Mouse (Mus musculus): Measurements from ENCODE around the gene Aqp3. TPM values are rescaled to one million over a fixed set of nuclear protein-coding genes. Genes with fewer than 3 reads are reported as not detected.

Gene Aqp3
- polyA plus RNA-seq, 1 experiment = 601 TPM

DNA sequence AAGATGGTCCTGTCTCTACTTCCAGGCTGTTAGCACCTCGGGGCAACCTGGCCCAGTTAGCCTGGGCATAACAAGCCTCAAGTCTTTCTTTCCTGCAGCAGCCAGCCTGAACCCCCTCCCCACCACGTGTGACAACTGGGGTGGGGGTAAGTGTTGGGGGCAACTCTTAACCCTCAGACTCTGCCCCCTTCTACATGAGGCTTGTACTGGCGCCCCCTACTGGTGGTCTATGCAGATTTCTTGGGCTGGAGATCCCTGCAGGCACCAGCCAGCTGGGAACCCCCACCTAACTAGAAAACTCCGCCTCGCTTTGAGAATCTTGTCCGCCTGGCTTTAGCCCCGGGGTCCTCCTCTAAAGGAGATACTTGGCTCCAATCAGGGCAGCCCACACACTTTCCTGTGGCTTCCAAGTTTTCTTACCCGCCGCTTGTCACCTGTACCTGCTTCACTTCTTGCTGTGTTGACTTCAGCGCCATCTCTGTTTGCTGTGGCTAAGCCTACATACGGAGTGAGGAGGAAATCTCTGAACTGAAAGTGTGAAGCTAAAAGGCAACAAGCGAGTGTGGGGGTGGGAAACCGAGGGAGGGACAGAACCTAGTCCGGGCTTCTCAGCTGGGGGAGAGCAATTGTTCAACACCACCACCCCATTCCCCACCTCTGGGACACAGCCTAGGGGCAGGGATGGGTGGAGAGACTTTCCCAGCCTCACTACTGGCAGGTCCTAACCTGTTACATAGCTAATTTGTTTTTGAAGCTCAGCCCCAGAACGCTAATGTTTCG is 33.9 kb downstream of the Aqp3 start:
- DNase-seq (ENCODE audit: low spot score) = peak; percentile 49

DNA sequence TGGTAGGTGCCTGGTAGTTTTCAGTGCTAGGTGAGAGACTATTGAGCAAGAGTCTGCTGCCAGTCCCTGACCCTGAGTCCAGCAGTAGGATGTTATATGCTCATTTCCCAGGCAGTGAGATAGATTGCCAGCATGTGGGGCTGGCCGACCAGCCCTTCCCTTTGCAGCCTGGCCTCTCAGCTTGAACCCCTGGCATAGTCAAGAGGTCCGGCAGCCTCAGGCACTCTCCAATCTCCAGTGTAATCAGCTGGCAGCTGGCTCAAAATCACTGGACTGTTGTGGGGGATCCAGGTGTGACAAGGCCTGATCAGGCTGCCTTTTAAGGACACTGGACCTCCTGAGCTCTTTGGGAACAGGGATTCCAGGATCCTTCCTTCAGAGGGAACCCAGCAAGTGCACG is 34.6 kb downstream of the Aqp3 start:
- no peak for DNase-seq (ENCODE audit: low spot score)

DNA sequence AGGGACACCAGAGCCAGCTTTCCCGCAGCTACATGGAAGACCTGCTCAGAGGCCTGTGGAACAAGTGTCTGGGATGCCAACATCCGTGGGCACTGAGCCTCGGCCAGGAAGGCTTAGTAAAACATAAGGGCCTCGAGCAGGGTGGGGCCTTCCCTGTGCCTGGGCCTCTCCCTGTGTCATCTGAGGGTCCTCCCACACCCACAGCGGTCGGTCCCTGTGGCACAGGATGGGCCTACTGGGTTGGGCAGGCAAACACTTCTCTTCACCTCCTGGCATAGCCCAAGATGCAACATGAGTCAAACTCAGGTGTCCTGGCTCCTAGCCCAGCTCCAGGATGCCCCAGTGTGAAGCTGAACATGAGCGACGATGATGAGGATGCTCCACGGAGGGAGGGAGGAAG is 40.6 kb downstream of the Aqp3 start:
- no peak for DNase-seq (ENCODE audit: low spot score)

DNA sequence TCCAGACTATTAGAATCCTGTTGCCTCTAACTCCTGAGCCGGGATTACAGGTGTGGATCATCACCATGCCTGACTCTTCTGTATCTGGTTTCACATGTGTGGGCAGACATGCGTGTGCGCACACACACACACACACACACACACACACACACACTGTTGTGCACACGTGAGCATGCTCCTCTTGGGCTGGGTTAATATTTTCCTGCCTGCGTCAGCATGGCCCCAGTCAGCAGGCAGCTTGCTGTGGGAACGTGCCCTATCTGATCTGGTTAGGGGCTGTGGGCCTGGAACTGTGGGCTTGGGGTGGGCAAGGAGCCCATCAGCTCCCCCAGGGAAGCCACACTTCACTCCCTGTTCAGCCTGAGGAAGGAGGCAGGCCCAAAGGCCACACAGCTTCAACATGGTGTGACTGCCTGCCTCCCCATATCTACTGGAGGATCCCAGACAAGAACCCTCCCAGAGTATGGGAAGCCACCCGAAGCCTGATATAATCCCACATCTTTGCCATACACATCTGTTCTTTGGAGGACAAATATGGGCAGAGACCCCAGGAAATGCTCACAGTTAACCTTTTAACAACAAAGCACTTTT is 41.1 kb downstream of the Aqp3 start:
- DNase-seq (ENCODE audit: low spot score) = no peak

DNA sequence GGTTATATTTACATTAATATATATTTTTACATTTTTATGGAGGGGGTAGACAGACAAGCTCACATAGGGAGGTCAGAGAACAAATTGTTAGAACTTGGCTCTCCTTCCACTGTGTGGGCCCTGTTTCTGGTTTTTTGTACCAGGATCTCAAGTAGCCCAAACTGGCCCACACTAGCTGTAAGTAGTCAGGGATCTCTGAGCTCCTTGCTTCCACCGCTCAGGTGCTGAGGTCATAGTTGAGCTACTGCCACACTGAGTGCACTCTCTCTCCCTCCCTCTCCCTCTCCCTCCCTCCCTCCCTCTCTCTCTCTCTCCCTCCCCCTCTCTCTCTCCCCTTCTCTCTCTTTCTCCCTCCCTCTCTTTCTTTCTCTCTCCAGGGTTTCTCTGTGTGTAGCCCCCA is 41.7 kb downstream of the Aqp3 start:
- DNase-seq (ENCODE audit: low spot score) = no peak

GRCm38 (mm10) chr4:41055111-41055510 is 42.9 kb downstream of the Aqp3 start:
- DNase-seq (ENCODE audit: low spot score) = no peak

GRCm38 (mm10) chr4:41051781-41052180 is 46.2 kb downstream of the Aqp3 start:
- no peak for DNase-seq (ENCODE audit: low spot score)

GRCm38 (mm10) chr4:41050726-41051675 is 47.0 kb downstream of the Aqp3 start:
- no peak for DNase-seq (ENCODE audit: low spot score)

- DNase-seq (ENCODE audit: low spot score) = no peak
These were observed 49.1 kb downstream of the Aqp3 start for GRCm38 (mm10) chr4:41048926-41049325.

DNA sequence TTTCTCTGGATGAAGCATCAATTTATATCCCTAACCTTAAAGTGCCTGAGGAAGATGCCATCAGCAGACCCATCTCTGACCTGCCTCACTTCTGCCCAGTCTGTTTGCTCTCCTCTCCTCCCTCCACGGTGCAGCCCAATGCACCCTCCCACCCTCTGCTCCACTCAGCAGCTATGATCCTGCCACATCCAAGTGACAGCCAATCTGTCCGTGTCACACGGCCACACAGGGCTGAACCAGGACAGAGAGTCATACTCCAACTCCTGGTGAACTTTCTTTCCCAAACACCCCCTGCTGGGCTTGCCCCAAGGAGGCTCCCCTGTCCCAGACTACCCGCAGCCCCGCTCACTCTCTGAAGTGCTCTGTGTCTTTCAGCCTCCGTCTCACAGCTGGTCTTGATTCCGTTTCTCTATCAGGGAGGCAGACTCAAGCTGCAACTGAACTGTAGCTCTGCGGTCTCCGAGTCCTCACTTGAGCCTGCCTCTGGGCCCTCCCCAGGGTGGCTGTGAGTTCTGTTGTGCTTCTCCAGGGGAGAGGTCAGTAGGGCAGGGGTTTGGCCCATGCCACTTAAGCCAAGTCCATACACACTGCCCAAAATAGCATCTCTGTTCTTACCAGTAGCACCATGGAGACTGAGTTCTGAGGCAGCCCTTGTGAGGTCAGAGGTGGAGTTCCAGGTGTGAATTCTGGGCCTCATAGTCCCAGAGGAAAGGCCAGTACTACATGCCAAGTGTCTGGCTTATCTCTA is 50.3 kb downstream of the Aqp3 start, which contains the start of gene Aqp7:
Aqp7 (minus strand) TSS at position 616 of the 748 bp plus-strand sequence.
- no peak for DNase-seq (ENCODE audit: low spot score)

DNA sequence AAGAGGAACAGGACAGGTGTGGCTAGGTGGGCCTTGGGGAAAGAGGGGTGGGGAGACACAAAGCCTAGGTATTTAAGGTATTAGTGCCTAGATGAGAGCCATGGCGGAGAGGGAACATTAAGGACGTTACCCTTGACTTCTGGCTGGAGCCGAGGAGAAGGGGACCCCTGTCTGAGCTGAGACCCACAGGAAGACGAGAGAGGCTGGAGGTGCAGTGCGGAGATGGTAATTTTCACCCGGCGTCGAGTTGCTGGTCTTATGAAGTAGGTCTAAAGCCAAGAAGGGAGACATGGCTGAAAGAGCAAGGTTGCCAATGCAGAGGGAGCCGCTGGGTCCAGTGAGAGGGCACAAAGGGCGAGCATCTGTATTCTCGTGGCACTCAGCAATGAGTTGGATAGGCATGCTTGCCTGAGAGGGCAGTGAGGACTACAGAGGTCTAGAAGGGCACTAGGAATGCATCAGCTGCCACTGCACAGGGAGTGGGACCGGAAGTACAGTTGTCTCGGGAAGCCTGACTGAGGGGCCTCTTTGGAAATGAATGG is 51.7 kb downstream of the Aqp3 start:
- no peak for DNase-seq (ENCODE audit: low spot score)

GRCm38 (mm10) chr4:41045288-41045687 is 52.7 kb downstream of the Aqp3 start:
- DNase-seq (ENCODE audit: low spot score) = no peak

GRCm38 (mm10) chr4:41043961-41044360 is 54.0 kb downstream of the Aqp3 start:
- no peak for DNase-seq (ENCODE audit: low spot score)

GRCm38 (mm10) chr4:41042880-41043279 is 55.1 kb downstream of the Aqp3 start:
- DNase-seq (ENCODE audit: low spot score) = no peak

Other genes starting within 250 kb of the Aqp3 start
- gene B4galt1, start 244.2 kb downstream of the Aqp3 start, polyA plus RNA-seq (2012; rRNA removed) = 55.9 and 66.7 TPM in 2 replicates
- gene Spink4, start 178.1 kb downstream of the Aqp3 start, polyA plus RNA-seq (2012; rRNA removed) = 0.37 TPM in 1 of 2 replicates, not detected in the other
- 126 and 153 TPM in 2 replicates for gene Bag1, start 149.9 kb downstream of the Aqp3 start, polyA plus RNA-seq (2012; rRNA removed)
- 102 and 115 TPM in 2 replicates for gene Chmp5, start 149.8 kb downstream of the Aqp3 start, polyA plus RNA-seq (2012; rRNA removed)
- gene Nfx1, start 127.3 kb downstream of the Aqp3 start, polyA plus RNA-seq (2012; rRNA removed) = 60.1 and 61.1 TPM in 2 replicates
- gene Aqp7, start 50.0 kb downstream of the Aqp3 start, polyA plus RNA-seq (2012; rRNA removed) = 1.6 and 2.4 TPM in 2 replicates
- gene Nol6, start 26.3 kb upstream of the Aqp3 start, polyA plus RNA-seq (2012; rRNA removed) = 25.9 and 29.9 TPM in 2 replicates
- 217 and 240 TPM in 2 replicates for gene Ube2r2, start 37.6 kb upstream of the Aqp3 start, polyA plus RNA-seq (2012; rRNA removed)
- gene Ubap2, start 177.0 kb upstream of the Aqp3 start, polyA plus RNA-seq (2012; rRNA removed) = 19.0 and 30.8 TPM in 2 replicates
- gene Dcaf12, start 216.7 kb upstream of the Aqp3 start, polyA plus RNA-seq (2012; rRNA removed) = 37.1 and 38.5 TPM in 2 replicates

Data from urinary bladder, adult 2 months (tissue).